Mouse (Mus musculus): ENCODE data around the gene Tsr3. TPM values are rescaled to one million over a fixed set of nuclear protein-coding genes. Genes with fewer than 3 reads are reported as not detected.

Tsr3 gene
- polyA plus RNA-seq (2015; fragmentation: Nextera tagmentation; extraction: Ambion mirVana), result 50.8 and 53.2 TPM in 2 replicates

GRCm38 (mm10) chr17:25239695-25240636, at the start of gene Tsr3, which contains the start of gene Gnptg:
Gene Tsr3 (plus strand): TSS chr17:25240170.
Gene Gnptg (minus strand): TSS chr17:25240124.
- Histone ChIP-seq H3K27me3 (no peaks in the 10 kb centered on the region), H3K27ac (replicated peaks) (peak within 1 kb of the TSS; percentile 92), H3K4me3 (replicated peaks) (peak within 1 kb of the TSS; percentile 95), H3K36me3 (peaks cover 45% of the 10 kb centered on the region), H3K4me2 (replicated peaks) (peak within 1 kb of the TSS; percentile 90), H3K9me3 (replicated peaks) (no peaks in the 10 kb centered on the region), H3K9ac (peak within 1 kb of the TSS; percentile 94), H3K4me1 (peaks cover 18% of the 10 kb centered on the region)
- peak; percentile 83 for ATAC-seq (ENCODE audit: insufficient number of reproducible peaks, low FRiP score, low TSS enrichment, low read depth)
- WGBS, result under 1% methylated on average over 80 of the region's 80 CpGs

- Histone ChIP-seq H3K9ac (no peak overlapping the region), H3K27ac (replicated peaks) (no peak overlapping the region), H3K36me3 (peaks cover 78% of the 10 kb centered on the region), H3K27me3 (no peaks in the 10 kb centered on the region), H3K9me3 (replicated peaks) (no peaks in the 10 kb centered on the region), H3K4me2 (replicated peaks) (no peak overlapping the region), H3K4me3 (replicated peaks) (no peak overlapping the region), H3K4me1 (no peaks in the 10 kb centered on the region)
- no peak for ATAC-seq (ENCODE audit: insufficient number of reproducible peaks, low FRiP score, low TSS enrichment, low read depth)
- 87% methylated on average over 4 of the region's 4 CpGs for WGBS
Measured at GRCm38 (mm10) chr17:25202401-25202800, 37.6 kb upstream of the Tsr3 start.

GRCm38 (mm10) chr17:25210006-25210405, 30.0 kb upstream of the Tsr3 start:
- 85% methylated on average over 4 of the region's 4 CpGs for WGBS
- no peak overlapping the region for H3K9ac ChIP-seq
- no peak overlapping the region for H3K27ac ChIP-seq (replicated peaks)
- no peak overlapping the region for H3K4me3 ChIP-seq (replicated peaks)
- peaks cover 88% of the 10 kb centered on the region for H3K36me3 ChIP-seq
- no peak overlapping the region for H3K4me2 ChIP-seq (replicated peaks)
- ATAC-seq (ENCODE audit: insufficient number of reproducible peaks, low FRiP score, low TSS enrichment, low read depth), result no peak
- no peaks in the 10 kb centered on the region for H3K9me3 ChIP-seq (replicated peaks)
- H3K4me1 ChIP-seq, result no peaks in the 10 kb centered on the region
- no peaks in the 10 kb centered on the region for H3K27me3 ChIP-seq

GRCm38 (mm10) chr17:25210680-25211466, 29.1 kb upstream of the Tsr3 start:
- no peaks in the 10 kb centered on the region for H3K4me1 ChIP-seq
- peaks cover 88% of the 10 kb centered on the region for H3K36me3 ChIP-seq
- H3K4me2 ChIP-seq (replicated peaks), result no peak overlapping the region
- 83% methylated on average over 15 of the region's 15 CpGs for WGBS
- no peak for ATAC-seq (ENCODE audit: insufficient number of reproducible peaks, low FRiP score, low TSS enrichment, low read depth)
- H3K27me3 ChIP-seq, result no peaks in the 10 kb centered on the region
- H3K9ac ChIP-seq, result no peak overlapping the region
- H3K4me3 ChIP-seq (replicated peaks), result no peak overlapping the region
- no peaks in the 10 kb centered on the region for H3K9me3 ChIP-seq (replicated peaks)
- H3K27ac ChIP-seq (replicated peaks), result no peak overlapping the region

GRCm38 (mm10) chr17:25211705-25212104, 28.3 kb upstream of the Tsr3 start:
- Histone ChIP-seq H3K9ac (no peak overlapping the region), H3K4me2 (replicated peaks) (no peak overlapping the region), H3K36me3 (peaks cover 90% of the 10 kb centered on the region), H3K27ac (replicated peaks) (no peak overlapping the region), H3K4me1 (no peaks in the 10 kb centered on the region), H3K27me3 (no peaks in the 10 kb centered on the region), H3K4me3 (replicated peaks) (no peak overlapping the region), H3K9me3 (replicated peaks) (no peaks in the 10 kb centered on the region)
- ATAC-seq (ENCODE audit: insufficient number of reproducible peaks, low FRiP score, low TSS enrichment, low read depth), result no peak
- WGBS, result 86% methylated on average over 4 of the region's 4 CpGs

- no peaks in the 10 kb centered on the region for H3K27me3 ChIP-seq
- H3K36me3 ChIP-seq, result peaks cover 89% of the 10 kb centered on the region
Measured at GRCm38 (mm10) chr17:25215431-25215830, 24.5 kb upstream of the Tsr3 start.

GRCm38 (mm10) chr17:25218967-25219366, 21.0 kb upstream of the Tsr3 start:
- Histone ChIP-seq H3K4me1 (peaks cover 20% of the 10 kb centered on the region), H3K4me3 (replicated peaks) (no peak overlapping the region), H3K9me3 (replicated peaks) (no peaks in the 10 kb centered on the region), H3K9ac (no peak overlapping the region), H3K27me3 (no peaks in the 10 kb centered on the region), H3K4me2 (replicated peaks) (no peak overlapping the region), H3K36me3 (peaks cover 60% of the 10 kb centered on the region), H3K27ac (replicated peaks) (no peak overlapping the region)
- no peak for ATAC-seq (ENCODE audit: insufficient number of reproducible peaks, low FRiP score, low TSS enrichment, low read depth)
- 88% methylated on average over 9 of the region's 9 CpGs for WGBS

More at GRCm38 (mm10) chr17:25215431-25215830, 24.5 kb upstream of the Tsr3 start:
- Histone ChIP-seq H3K4me3 (replicated peaks) (no peak overlapping the region), H3K4me2 (replicated peaks) (no peak overlapping the region), H3K4me1 (no peaks in the 10 kb centered on the region), H3K9me3 (replicated peaks) (no peaks in the 10 kb centered on the region), H3K27ac (replicated peaks) (no peak overlapping the region), H3K9ac (no peak overlapping the region)
- WGBS, result 79% methylated on average over 3 of the region's 3 CpGs
- no peak for ATAC-seq (ENCODE audit: insufficient number of reproducible peaks, low FRiP score, low TSS enrichment, low read depth)

- WGBS, result 88% methylated on average over 15 of the region's 15 CpGs
- Histone ChIP-seq H3K36me3 (peaks cover 54% of the 10 kb centered on the region), H3K9ac (no peak overlapping the region), H3K4me1 (peaks cover 20% of the 10 kb centered on the region), H3K4me2 (replicated peaks) (no peak overlapping the region), H3K27me3 (no peaks in the 10 kb centered on the region), H3K27ac (replicated peaks) (no peak overlapping the region), H3K9me3 (replicated peaks) (no peaks in the 10 kb centered on the region), H3K4me3 (replicated peaks) (no peak overlapping the region)
- no peak for ATAC-seq (ENCODE audit: insufficient number of reproducible peaks, low FRiP score, low TSS enrichment, low read depth)
Measured at GRCm38 (mm10) chr17:25219492-25220295, 20.3 kb upstream of the Tsr3 start.

- H3K4me3 ChIP-seq (replicated peaks), result no peak overlapping the region
- H3K4me2 ChIP-seq (replicated peaks), result no peak overlapping the region
- H3K9ac ChIP-seq, result no peak overlapping the region
- 72% methylated on average over 1 of the region's 1 CpGs for WGBS
- no peak overlapping the region for H3K27ac ChIP-seq (replicated peaks)
- H3K27me3 ChIP-seq, result no peaks in the 10 kb centered on the region
- H3K4me1 ChIP-seq, result peaks cover 20% of the 10 kb centered on the region
- no peaks in the 10 kb centered on the region for H3K9me3 ChIP-seq (replicated peaks)
- no peak for ATAC-seq (ENCODE audit: insufficient number of reproducible peaks, low FRiP score, low TSS enrichment, low read depth)
- peaks cover 54% of the 10 kb centered on the region for H3K36me3 ChIP-seq
Measured at GRCm38 (mm10) chr17:25220746-25221145, 19.2 kb upstream of the Tsr3 start.

- peak; percentile 77 for ATAC-seq (ENCODE audit: insufficient number of reproducible peaks, low FRiP score, low TSS enrichment, low read depth)
- Histone ChIP-seq H3K9me3 (replicated peaks) (no peaks in the 10 kb centered on the region), H3K9ac (0 out of 2 replicates have a peak overlapping the region, but pooled peaks have one; percentile 23), H3K4me2 (replicated peaks) (peak overlapping the region; percentile 68), H3K4me3 (replicated peaks) (peak overlapping the region; percentile 41), H3K36me3 (peaks cover 57% of the 10 kb centered on the region), H3K4me1 (peaks cover 20% of the 10 kb centered on the region), H3K27me3 (no peaks in the 10 kb centered on the region), H3K27ac (replicated peaks) (peak overlapping the region; percentile 23)
- WGBS, result 2% methylated on average over 22 of the region's 30 CpGs
Measured at GRCm38 (mm10) chr17:25221821-25222503, 18.0 kb upstream of the Tsr3 start.

Measured in embryonic facial prominence, embryonic 15.5 days (tissue).